30 mouse cellular contexts compared by ENCODE assay signal in the genomic region with DNA sequence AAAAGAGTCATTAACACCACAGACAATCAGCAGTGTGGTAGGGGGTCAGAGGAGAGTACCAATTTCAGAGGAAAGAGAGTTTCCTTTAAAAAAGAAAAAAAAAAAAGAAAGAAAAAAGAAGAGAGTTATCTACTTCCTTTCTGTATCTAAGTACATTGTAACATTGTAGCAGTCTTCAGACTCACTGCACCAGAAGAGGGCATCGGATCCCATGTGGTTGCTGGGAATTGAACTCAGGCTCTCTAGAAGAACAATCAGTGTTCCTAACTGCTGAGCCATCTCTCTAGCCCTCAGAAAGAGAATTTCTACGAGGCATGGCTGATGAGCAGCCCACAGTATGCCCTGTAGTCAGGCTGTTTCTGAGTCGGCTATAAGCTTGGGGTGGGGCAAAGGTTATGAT. TPM values are rescaled to one million over a fixed set of nuclear protein-coding genes. Genes with fewer than 3 reads are reported as not detected.
DNase-seq lines count a peak whose midpoint lies in the region; ATAC-seq and TF ChIP-seq lines count a peak whose summit lies in the region.
"Had no signal": no experiment of that assay in that cellular context is flagged by ENCODE, and none has a peak within 500 bp of the region (broad histone marks: within the 10 kb centered on the region; RNA-seq: fewer than 3 reads in every experiment).

No protein-coding gene starts in this region.

- no peaks in the 10 kb centered on the region for H3K9me3 ChIP-seq in stomach, postnatal 0 days (ENCODE audit: control insufficient read depth, low read length)
- H3K9me3 ChIP-seq: G1E; hindbrain, embryonic 10.5 days; hindbrain, embryonic 15.5 days; limb, embryonic 13.5 days; liver, embryonic 12.5 days; midbrain, embryonic 12.5 days; neural tube, embryonic 15.5 days; stomach, embryonic 15.5 days had no signal

- DNase-seq in heart, adult 2 months, result no peak
- DNase-seq in heart, adult 11 months, result no peak
- DNase-seq in left cerebral cortex, adult 2 months (ENCODE audit: extremely low spot score in 1 of 2, low spot score in 2 of 2), result no peak
- DNase-seq in left cerebral cortex, postnatal 4 days, result no peak
- peak; percentile 60 for DNase-seq in NIH3T3 (ENCODE audit: low read depth)
- DNase-seq in stomach, postnatal 0 days (ENCODE audit: low spot score), result no peak
- DNase-seq in left cerebral cortex, adult 11 months (ENCODE audit: low spot score), result no peak
- DNase-seq: adrenal gland, postnatal 25 days; B cell, adult 2 months; cerebellum, adult 8-10 months; cerebellum, postnatal 25 days; heart, postnatal 14 days; kidney, postnatal 36 days; layer of hippocampus, postnatal 36 days; lung, adult 18-20 months; lung, postnatal 4 days; retina, postnatal 1 day; right cerebral cortex, postnatal 14 days; thymus, postnatal 14 days had no signal

- no peak overlapping the region for H3K9ac ChIP-seq in heart, adult 2 months (ENCODE audit: low read depth, low read length)
- no peak overlapping the region for H3K9ac ChIP-seq in stomach, postnatal 0 days (ENCODE audit: low read length)
- H3K9ac ChIP-seq: hindbrain, embryonic 15.5 days; limb, embryonic 13.5 days; liver, embryonic 12.5 days; midbrain, embryonic 12.5 days; neural tube, embryonic 15.5 days; stomach, embryonic 15.5 days had no signal

- H3K4me3 ChIP-seq in heart, adult 2 months, result no peak overlapping the region
- no peak overlapping the region for H3K4me3 ChIP-seq in left cerebral cortex, adult 2 months
- no peak overlapping the region for H3K4me3 ChIP-seq in stomach, postnatal 0 days (ENCODE audit: low read depth, low read length)
- H3K4me3 ChIP-seq: hindbrain, embryonic 10.5 days; hindbrain, embryonic 15.5 days; limb, embryonic 13.5 days; liver, embryonic 12.5 days; midbrain, embryonic 12.5 days; neural tube, embryonic 15.5 days; stomach, embryonic 15.5 days had no signal

- H3K4me2 ChIP-seq in stomach, postnatal 0 days (replicated peaks; ENCODE audit: low read depth), result no peak overlapping the region
- H3K4me2 ChIP-seq: hindbrain, embryonic 15.5 days; limb, embryonic 13.5 days; liver, embryonic 12.5 days; midbrain, embryonic 12.5 days; neural tube, embryonic 15.5 days; stomach, embryonic 15.5 days had no signal

- peak; percentile 27; the same call in 1 of the 2 replicates for TF ChIP-seq CTCF in heart, adult 2 months (IDR thresholded peaks at IDR 0.05)
- TF ChIP-seq CTCF in left cerebral cortex, adult 2 months (IDR thresholded peaks at IDR 0.05), result peak; percentile 8; the same call in 1 of the 2 replicates
- TF ChIP-seq CTCF in stomach, postnatal 0 days (IDR thresholded peaks at IDR 0.05; ENCODE audit: low read depth), result peak; percentile 23; the same call in 1 of the 2 replicates

- no peaks in the 10 kb centered on the region for H3K36me3 ChIP-seq in heart, adult 2 months (ENCODE audit: control insufficient read depth, insufficient read depth, low read length)
- no peaks in the 10 kb centered on the region for H3K36me3 ChIP-seq in stomach, postnatal 0 days (ENCODE audit: control insufficient read depth, insufficient read depth, low read length)
- H3K36me3 ChIP-seq: G1E; hindbrain, embryonic 15.5 days; liver, embryonic 12.5 days; midbrain, embryonic 12.5 days; stomach, embryonic 15.5 days had no signal

- H3K79me2 ChIP-seq in heart, adult 2 months (replicated peaks; ENCODE audit: control insufficient read depth, insufficient read depth, low read length), result no peaks in the 10 kb centered on the region

- intact Hi-C loops in heart, adult 2 months (cut with DNase I), result no loop called here
- intact Hi-C loops in left cerebral cortex, adult 2 months (cut with DNase I), result no loop called here
- intact Hi-C loops in left cerebral cortex, postnatal 4 days (cut with DNase I), result no loop called here

- 54% methylated on average over 3 of the region's 3 CpGs for WGBS in heart, adult 2 months
- WGBS in stomach, postnatal 0 days, result 58% methylated on average over 3 of the region's 3 CpGs

- TF ChIP-seq EP300 in heart, adult 2 months (IDR thresholded peaks at IDR 0.05; ENCODE audit: insufficient read depth, low read depth, low read length), result no peak
- TF ChIP-seq EP300 in stomach, postnatal 0 days (optimal IDR thresholded peaks at IDR 0.05), result no peak

- no peaks in the 10 kb centered on the region for H3K4me1 ChIP-seq in heart, adult 2 months (ENCODE audit: control insufficient read depth, insufficient read depth, low read length)
- no peaks in the 10 kb centered on the region for H3K4me1 ChIP-seq in stomach, postnatal 0 days (replicated peaks; ENCODE audit: control insufficient read depth, insufficient read depth)
- H3K4me1 ChIP-seq: hindbrain, embryonic 10.5 days; hindbrain, embryonic 15.5 days; limb, embryonic 13.5 days; liver, embryonic 12.5 days; midbrain, embryonic 12.5 days; neural tube, embryonic 15.5 days; stomach, embryonic 15.5 days had no signal

- TF ChIP-seq POLR2A in heart, adult 2 months (IDR thresholded peaks at IDR 0.05; ENCODE audit: insufficient read depth, low read depth, low read length), result no peak

- H3K27ac ChIP-seq in heart, adult 2 months, result no peak overlapping the region
- no peak overlapping the region for H3K27ac ChIP-seq in left cerebral cortex, adult 2 months
- no peak overlapping the region for H3K27ac ChIP-seq in stomach, postnatal 0 days (replicated peaks)
- H3K27ac ChIP-seq: hindbrain, embryonic 10.5 days; hindbrain, embryonic 15.5 days; limb, embryonic 13.5 days; liver, embryonic 12.5 days; midbrain, embryonic 12.5 days; neural tube, embryonic 15.5 days; stomach, embryonic 15.5 days had no signal

- ATAC-seq in stomach, postnatal 0 days (ENCODE audit: low FRiP score, low TSS enrichment), result no peak
- ATAC-seq: forebrain, embryonic 14.5 days; inflammation-experienced regulatory T-cells, adult 6 months; liver, embryonic 12.5 days; lung, postnatal 0 days had no signal

- H3K27me3 ChIP-seq in heart, adult 2 months (ENCODE audit: control insufficient read depth, insufficient read depth, low read length), result no peaks in the 10 kb centered on the region
- H3K27me3 ChIP-seq in stomach, postnatal 0 days (ENCODE audit: control insufficient read depth, insufficient read depth, low read length), result no peaks in the 10 kb centered on the region
- H3K27me3 ChIP-seq: hindbrain, embryonic 15.5 days; limb, embryonic 13.5 days; midbrain, embryonic 12.5 days; neural tube, embryonic 15.5 days; stomach, embryonic 15.5 days had no signal

RNA-seq across cellular contexts. Expression of gene Trappc10, which starts 21.4 kb away (rescaled TPM):
- total RNA-seq in heart, adult 2 months (2021), result 10 to 100 TPM; 43.8 to 52.9 TPM
- polyA plus RNA-seq in heart, adult 2 months (2012; rRNA removed), result 37.4 and 51.5 TPM in 2 replicates
- 10 to 100 TPM; 86.7 to 88.6 TPM for total RNA-seq in left cerebral cortex, adult 2 months (2021)
- 10 to 100 TPM; 85.8 to 86.5 TPM for total RNA-seq in left cerebral cortex, postnatal 4 days (2021)
- polyA plus RNA-seq in stomach, postnatal 0 days (2015; fragmentation: Nextera tagmentation; extraction: Ambion mirVana), result 14.7 and 17.8 TPM in 2 replicates
